Mouse (Mus musculus) mature B cell (primary cell): ENCODE measurements around the gene Optc.

Source experiments
- in situ Hi-C: fragments of 300-500 bp; cut with MboI; formaldehyde crosslinking; loops from 2 replicates; pipeline ENCODE4 v1.14.3; 2019

The Optc gene

GRCm38 (mm10) chr1:133907949-133908658, at the start of gene Optc:
Optc (minus strand) TSS chr1:133907999.
- in situ Hi-C loops, result loop anchor here (25.0 kb wide), 1 partner anchor 204 kb away; the partner anchor contains the start of gene Chit1

- in situ Hi-C loops, result no loop called here
These were observed 46.2 kb upstream of the Optc start for GRCm38 (mm10) chr1:133954009-133954408.

DNA sequence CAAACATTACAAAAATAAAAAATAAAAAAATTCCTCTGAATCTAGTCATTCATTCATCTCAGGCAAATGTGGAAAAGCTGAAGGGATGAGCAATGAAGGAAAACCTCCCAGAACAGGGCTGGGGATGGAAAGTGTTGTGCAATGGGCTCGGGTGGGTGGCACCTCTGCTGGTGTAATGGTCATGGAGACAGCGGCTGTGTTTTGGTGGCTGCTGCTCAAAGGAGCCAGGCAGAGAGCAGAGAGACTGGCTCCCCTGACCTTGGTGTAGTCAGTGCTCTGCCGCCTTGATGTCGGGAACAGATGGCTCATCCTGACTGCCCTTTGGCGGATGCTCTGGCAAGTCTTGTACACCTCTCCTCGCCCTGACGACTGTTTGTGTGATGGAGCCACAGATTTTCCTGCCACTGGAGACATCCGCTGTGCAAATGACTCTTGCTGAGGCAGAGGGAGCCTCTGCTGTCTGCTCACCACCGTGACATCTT, 45.5 kb upstream of the Optc start:
- in situ Hi-C loops, result no loop called here

GRCm38 (mm10) chr1:133951598-133951997, 43.8 kb upstream of the Optc start:
- in situ Hi-C loops, result no loop called here

GRCm38 (mm10) chr1:133950061-133950782, 42.4 kb upstream of the Optc start:
- in situ Hi-C loops, result no loop called here

DNA sequence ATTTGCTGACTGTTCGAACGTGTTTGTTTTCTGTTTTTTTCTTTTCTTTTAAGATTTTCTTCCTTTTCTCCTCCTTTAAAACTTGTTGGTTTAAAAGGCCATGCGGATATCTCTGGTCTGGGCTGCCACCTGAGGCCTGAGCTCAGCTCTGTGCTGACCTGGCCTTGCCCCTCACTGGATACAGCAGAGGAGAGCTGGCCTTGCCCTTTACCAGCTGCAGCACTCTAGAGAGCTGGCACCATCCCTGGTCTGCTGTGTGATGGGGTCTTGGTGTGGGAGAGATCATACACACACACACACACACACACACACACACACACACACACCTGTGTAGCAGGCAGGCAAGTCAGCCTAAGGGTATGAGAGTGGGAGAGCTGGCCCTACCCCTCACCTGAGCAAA, 37.3 kb upstream of the Optc start:
- in situ Hi-C loops, result no loop called here

DNA sequence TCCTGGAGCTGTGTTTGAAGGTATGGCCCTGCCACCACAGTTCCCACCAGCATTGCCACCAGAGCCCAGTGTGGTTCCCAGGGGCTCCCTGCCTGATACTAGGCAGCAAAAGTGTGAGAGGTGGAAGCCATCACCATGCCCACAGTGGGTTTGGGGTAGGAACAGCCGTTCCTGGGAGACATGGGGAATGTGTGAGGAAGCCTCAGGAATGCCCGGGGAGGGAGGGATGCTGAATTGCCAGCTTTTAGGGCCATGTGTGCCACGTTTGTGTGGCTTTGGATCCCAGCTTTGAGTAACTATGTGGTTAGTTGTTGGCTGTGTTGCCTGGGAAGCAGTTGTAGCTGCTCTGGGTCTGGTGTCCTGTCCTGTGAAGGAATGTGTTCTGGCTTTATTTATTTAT, 34.1 kb upstream of the Optc start:
- in situ Hi-C loops, result no loop called here

- in situ Hi-C loops, result no loop called here
These were observed 33.5 kb upstream of the Optc start for GRCm38 (mm10) chr1:133941158-133941860.

- in situ Hi-C loops, result no loop called here
These were observed 32.8 kb upstream of the Optc start for GRCm38 (mm10) chr1:133940481-133941092.

- in situ Hi-C loops, result no loop called here
These were observed 31.9 kb upstream of the Optc start for GRCm38 (mm10) chr1:133939708-133940107.

DNA sequence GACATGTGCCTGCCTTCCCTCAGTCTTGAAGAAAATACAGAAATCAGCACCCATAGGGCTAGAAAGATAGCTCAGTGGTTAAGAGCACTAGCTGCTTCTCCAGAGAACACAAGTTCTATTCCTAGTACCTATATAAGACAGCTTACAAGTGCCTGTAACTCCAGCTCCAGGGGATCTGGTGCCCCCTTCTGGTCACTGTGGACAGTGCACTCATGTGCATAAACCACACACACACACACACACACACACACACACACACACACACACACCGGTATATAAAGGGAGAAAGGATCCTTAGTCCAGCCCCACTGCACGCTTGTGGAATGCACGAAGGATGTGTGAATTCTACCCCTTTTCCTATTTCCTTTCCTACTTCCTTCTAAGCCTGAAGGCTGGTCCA, 28.4 kb upstream of the Optc start:
- in situ Hi-C loops, result no loop called here

DNA sequence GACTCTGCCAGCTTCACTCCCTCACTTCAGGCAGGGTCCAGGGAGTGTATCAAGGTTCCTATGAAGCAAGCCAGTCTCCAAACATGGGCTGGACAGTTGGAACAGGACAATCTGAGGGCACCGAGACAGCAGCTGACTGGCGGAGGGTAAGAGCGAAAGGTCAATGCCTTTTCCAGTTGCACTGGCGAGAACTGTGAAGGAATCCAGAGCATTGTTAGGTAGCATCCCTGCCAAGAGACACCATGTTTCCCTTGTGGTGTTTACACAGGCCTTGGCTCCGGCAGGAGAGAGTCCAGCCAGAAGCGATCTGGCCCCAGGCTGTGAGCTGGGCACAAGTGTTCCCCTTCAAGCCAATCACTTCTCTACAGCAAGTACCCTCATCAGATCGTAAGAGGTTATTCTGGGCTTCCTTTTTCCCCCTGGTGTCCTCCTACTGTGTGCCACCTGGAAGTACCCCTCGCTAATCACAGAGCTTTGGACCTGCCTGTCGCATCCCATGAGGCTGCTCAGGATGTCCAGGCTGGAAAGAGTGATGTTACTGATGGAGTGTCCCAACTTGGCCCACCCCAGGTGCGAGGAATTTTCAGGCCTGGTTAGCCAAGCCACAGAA, 26.7 kb upstream of the Optc start:
- in situ Hi-C loops, result no loop called here

DNA sequence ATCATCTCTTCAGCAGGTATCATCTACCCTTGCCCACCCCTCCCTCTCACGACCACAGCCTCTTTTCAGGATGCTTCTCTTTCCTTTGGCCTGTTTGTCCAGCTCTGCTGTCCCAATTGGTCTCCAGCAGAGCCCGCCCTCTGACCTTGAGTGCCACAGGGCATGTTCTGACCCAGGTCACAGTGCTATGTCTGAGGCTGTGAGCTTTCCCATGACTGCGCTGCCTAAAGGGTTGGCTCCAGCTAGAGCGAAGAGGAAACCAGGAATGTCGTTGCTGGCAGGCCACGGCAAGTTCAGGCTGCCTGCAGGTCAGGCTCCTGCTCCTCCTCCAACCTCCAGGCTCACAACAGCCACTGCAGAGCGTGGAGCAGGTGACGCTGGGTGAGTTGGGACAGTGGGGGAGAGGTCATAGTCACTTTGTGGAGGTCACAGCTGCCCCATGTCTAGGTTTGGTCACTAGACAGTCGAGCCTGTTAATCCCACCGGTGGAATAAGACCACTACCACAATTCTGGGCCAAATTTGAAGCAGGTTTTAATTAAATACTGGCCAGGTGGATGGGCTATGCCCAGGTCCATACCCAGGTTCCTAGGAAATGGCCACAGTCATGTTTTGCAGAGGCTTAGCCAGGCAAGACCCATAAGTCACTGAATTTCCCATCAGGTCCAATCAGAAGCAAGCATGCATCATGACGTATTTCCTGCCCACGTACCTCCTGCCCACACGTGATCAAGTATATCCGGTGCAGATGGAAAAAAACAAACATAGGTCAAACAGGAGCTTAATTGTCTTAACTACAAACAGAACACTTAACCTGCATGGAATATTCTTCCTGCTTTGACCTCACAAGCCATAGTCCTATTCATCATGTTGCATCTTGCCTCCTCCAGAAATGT, 25.7 kb upstream of the Optc start:
- in situ Hi-C loops, result no loop called here

- in situ Hi-C loops, result no loop called here
These were observed 22.2 kb upstream of the Optc start for GRCm38 (mm10) chr1:133929980-133930379.

GRCm38 (mm10) chr1:133925223-133925622, 17.4 kb upstream of the Optc start:
- in situ Hi-C loops, result no loop called here

- in situ Hi-C loops, result loop anchor here (25.0 kb wide), 1 partner anchor 188 kb away; the partner anchor contains the start of gene Chit1
These were observed 16.5 kb upstream of the Optc start for GRCm38 (mm10) chr1:133924141-133924875.

GRCm38 (mm10) chr1:133923071-133923470, 15.3 kb upstream of the Optc start:
- in situ Hi-C loops, result loop anchor here (25.0 kb wide), 1 partner anchor 189 kb away; the partner anchor contains the start of gene Chit1

GRCm38 (mm10) chr1:133921304-133921751, 13.5 kb upstream of the Optc start, which contains the start of gene Prelp:
Prelp (minus strand) TSS chr1:133921414.
- in situ Hi-C loops, result loop anchor here (25.0 kb wide), 1 partner anchor 191 kb away; the partner anchor contains the start of gene Chit1

DNA sequence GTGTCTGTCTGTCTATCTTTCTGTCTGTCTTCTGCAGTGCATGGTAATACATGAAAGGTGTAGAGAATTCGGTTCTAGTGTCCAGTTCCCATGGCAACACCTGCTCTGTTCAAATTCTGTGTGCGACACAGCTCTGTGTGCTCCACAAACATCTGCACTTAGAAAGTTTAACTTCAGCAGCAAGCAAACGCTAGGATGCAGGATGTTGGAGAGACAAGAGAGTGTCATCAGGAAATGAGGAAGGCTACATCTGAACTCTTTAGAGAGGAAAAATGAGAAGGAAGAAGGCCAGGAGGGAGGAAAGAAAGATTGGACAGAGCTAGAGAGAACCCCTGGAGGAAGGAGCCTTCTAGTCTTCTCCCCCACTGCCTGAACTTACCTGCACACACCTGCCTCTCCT, 13.1 kb upstream of the Optc start:
- in situ Hi-C loops, result loop anchor here (25.0 kb wide), 1 partner anchor 191 kb away; the partner anchor contains the start of gene Chit1
